Mouse (Mus musculus) embryonic facial prominence, embryonic 12.5 days (tissue): Measurements from ENCODE around the gene Eea1. TPM values are rescaled to one million over a fixed set of nuclear protein-coding genes. Genes with fewer than 3 reads are reported as not detected.
A peak's percentile ranks its signal among the peaks of the same experiment; 100 is the strongest.

Experiments
- ATAC-seq: fragments of 200-750 bp; cut with Nextera tagmentation; 2 replicates; pipeline ENCODE4 v1.8.0; 2017; ENCODE audit not compliant: insufficient number of reproducible peaks, insufficient read depth, low FRiP score, low TSS enrichment
- H3K27ac ChIP-seq: fragments of 300-500 bp; sonication (generic); 2 replicates; pipeline ENCODE4 v1.5.1; 2016; ENCODE audit warnings: mild to moderate bottlenecking
- H3K27me3 ChIP-seq: fragments of 300-500 bp; sonication (generic); 2 replicates; pipeline ENCODE4 v1.6.1; 2016; ENCODE audit warnings: mild to moderate bottlenecking, moderate library complexity
- H3K36me3 ChIP-seq: fragments of 300-500 bp; sonication (generic); 2 replicates; pipeline ENCODE4 v1.6.1; 2016; ENCODE audit warnings: mild to moderate bottlenecking
- H3K4me1 ChIP-seq: fragments of 300-500 bp; sonication (generic); 2 replicates; pipeline ENCODE4 v1.6.1; 2016
- H3K4me2 ChIP-seq: fragments of 300-500 bp; sonication (generic); replicated peaks from 2 replicates; pipeline ENCODE4 v1.6.1; 2016; ENCODE audit warnings: mild to moderate bottlenecking, moderate library complexity
- H3K4me3 ChIP-seq: fragments of 300-500 bp; sonication (generic); 2 replicates; pipeline ENCODE4 v1.5.1; 2016; ENCODE audit warnings: mild to moderate bottlenecking
- H3K9ac ChIP-seq: fragments of 300-500 bp; sonication (generic); 2 replicates; pipeline ENCODE4 v1.6.1; 2016; ENCODE audit warnings: mild to moderate bottlenecking, moderate library complexity
- H3K9me3 ChIP-seq: fragments of 300-500 bp; sonication (generic); 2 replicates; pipeline ENCODE4 v1.6.1; 2016; ENCODE audit warnings: mild to moderate bottlenecking, moderate library complexity
- WGBS: fragments of 180-500 bp; shearing (Covaris S2); methylation state at CpG from one replicate; pipeline ENCODE4 v1.1.7; 2016; 5-methylcytosine and 5-hydroxymethylcytosine counted together
- polyA plus RNA-seq: library from polyadenylated mRNA; unstranded; fragments of >200 nt; fragmentation: Nextera tagmentation; extraction: Ambion mirVana; gene quantifications from 2 replicates; pipeline ENCODE4 v1.2.1, GENCODE M21; 2016

Eea1 gene
- 15.7 and 16.6 TPM in 2 replicates for polyA plus RNA-seq

DNA sequence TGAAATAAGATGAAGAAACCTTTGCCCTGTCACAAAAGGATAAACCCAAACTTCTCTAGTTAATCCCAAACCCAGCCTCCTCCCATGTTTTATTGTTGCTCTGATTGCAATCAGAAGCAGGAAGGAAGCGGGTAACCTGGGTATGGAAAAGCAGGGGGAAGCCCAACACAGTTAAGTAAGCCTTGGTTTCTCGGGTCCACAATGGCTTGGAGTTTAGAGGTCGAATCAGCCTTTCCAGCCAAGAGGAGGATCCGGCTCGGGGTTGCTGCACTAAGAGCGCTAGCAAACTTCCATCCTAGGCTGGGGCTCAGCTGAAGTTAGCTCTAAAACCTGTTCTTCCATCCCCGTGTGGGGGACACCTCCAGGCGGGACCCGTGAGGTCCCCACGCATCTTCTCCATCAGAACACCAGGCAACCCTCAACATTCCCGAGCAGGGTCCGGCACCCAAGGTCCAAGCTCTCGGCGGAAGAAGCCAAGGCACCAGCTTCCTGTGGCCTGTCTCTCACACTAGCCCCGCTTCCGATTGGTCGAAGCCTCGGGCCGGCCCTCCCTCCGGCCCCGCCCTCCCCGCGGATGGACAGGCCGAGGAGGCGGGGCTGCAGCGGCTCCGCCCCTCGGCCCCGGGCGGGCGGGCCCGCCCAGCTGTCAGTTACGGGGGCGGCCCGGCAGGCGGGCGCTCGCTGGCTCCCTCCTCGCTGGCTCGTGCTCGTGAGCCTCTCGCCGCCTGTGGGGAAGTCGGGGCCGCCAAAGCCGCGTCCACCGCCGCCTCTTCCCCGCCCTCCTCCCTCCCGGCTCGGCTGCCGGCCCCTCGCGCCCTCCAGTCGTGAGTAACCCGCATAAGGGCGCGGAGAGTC is at the start of gene Eea1:
TSS of gene Eea1 (plus strand) at position 605 of the 855 bp plus-strand sequence.
- peak within 1 kb of the TSS; percentile 84 for H3K4me2 ChIP-seq
- H3K9me3 ChIP-seq = no peaks in the 10 kb centered on the region
- no peaks in the 10 kb centered on the region for H3K27me3 ChIP-seq
- H3K4me1 ChIP-seq = peaks cover 15% of the 10 kb centered on the region
- WGBS = under 1% methylated on average over 43 of the region's 59 CpGs
- peak within 1 kb of the TSS; percentile 83 for H3K27ac ChIP-seq
- ATAC-seq = peak; percentile 97
- peak within 1 kb of the TSS; percentile 83 for H3K4me3 ChIP-seq
- H3K36me3 ChIP-seq = no peaks in the 10 kb centered on the region
- H3K9ac ChIP-seq = peak within 1 kb of the TSS; percentile 80

DNA sequence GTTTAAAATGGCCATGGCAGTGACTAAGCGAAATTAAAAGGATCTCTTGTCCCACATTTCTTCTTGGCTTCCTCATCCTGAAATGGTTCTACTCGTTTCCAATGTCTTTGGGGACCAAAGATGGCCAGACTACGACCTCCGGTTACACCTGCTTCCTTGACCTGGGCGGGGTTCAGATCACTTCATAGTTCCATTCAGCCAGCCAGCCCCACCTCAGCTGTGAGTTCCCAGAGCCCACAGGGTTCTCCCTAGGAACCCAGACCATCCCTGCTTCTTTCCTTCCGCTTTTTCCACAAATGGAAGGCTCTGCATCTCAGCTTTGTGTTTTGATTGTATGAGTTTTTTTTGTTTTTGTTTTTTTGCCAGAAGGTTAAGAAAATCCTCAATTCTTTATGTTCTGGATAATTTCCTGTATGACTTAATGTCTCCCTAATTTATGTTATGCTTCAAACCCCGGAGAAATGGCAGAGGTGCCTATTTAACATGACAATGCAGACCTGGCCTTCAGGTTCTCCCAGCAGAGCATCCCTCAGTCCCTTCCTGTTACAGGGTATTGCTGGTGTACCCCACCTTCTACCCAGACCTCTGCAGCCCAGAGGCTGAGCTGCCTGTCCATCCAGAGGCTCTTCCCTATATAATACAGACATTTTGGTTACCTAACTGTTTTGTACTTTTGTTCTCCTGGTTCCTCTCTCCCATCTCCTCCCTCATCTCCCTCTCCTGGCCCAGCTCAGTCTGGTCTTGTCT is 49.1 kb upstream of the Eea1 start:
- no peak overlapping the region for H3K27ac ChIP-seq
- no peaks in the 10 kb centered on the region for H3K27me3 ChIP-seq
- no peak overlapping the region for H3K9ac ChIP-seq
- H3K9me3 ChIP-seq = no peaks in the 10 kb centered on the region
- H3K4me3 ChIP-seq = no peak overlapping the region
- no peaks in the 10 kb centered on the region for H3K36me3 ChIP-seq
- H3K4me1 ChIP-seq = no peaks in the 10 kb centered on the region
- WGBS = 61% methylated on average over 7 of the region's 7 CpGs
- H3K4me2 ChIP-seq = no peak overlapping the region
- ATAC-seq = no peak

DNA sequence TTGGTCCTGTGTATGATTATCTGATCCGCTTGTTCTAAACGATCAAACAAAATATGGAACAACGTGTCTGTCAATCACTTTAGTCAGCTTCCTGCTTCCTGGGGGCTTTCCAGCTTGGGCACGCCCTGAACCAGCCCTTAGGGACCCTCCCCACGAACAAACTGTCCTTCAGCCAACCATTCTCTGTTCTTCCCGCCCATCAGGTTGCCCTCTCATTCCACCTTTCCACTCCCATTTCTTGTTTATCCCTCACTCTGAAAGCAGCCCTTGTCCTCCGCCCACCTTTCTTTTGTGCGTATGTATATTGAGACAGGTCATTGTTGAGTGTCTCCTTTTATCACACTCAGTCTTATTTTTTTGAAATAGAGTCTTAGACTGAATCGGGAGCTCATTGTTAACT is 48.3 kb upstream of the Eea1 start:
- H3K4me1 ChIP-seq = no peaks in the 10 kb centered on the region
- H3K4me3 ChIP-seq = no peak overlapping the region
- no peak overlapping the region for H3K9ac ChIP-seq
- no peak overlapping the region for H3K4me2 ChIP-seq
- no peaks in the 10 kb centered on the region for H3K9me3 ChIP-seq
- H3K36me3 ChIP-seq = no peaks in the 10 kb centered on the region
- H3K27ac ChIP-seq = no peak overlapping the region
- 74% methylated on average over 9 of the region's 9 CpGs for WGBS
- H3K27me3 ChIP-seq = no peaks in the 10 kb centered on the region
- ATAC-seq = no peak

DNA sequence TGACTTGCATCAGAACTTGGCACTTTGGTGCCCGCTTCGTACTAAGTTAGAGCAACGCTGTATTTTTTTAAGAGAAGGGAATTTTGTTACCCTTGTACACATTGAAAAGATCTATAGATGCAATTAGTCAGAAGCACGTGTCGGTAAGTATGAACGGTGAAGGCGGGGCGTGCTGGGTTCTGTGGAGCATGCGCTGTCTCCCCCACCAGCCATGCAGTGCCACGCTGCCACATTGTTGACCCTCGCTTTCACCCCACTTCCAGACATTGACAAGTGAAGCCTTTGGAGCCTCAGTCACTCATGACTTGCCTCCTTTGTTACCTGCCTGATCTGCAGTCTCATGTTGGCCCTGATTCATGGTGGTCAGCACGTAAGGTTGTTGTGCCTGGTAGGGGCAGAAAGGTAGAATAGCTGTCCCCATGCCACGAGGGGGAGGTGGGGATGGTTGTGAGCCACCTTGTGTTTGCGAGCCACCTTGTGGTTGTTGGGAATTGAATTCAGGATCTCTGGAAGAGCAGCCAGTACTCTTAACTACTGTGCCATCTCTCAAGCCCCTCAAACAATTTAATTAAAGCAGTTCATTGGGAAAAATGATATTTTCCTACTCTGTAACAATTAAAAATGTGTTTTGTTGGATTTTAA is 47.0 kb upstream of the Eea1 start:
- no peak overlapping the region for H3K27ac ChIP-seq
- H3K9ac ChIP-seq = no peak overlapping the region
- WGBS = 87% methylated on average over 14 of the region's 14 CpGs
- H3K36me3 ChIP-seq = no peaks in the 10 kb centered on the region
- no peak for ATAC-seq
- H3K4me3 ChIP-seq = no peak overlapping the region
- H3K4me1 ChIP-seq = no peaks in the 10 kb centered on the region
- no peaks in the 10 kb centered on the region for H3K9me3 ChIP-seq
- H3K4me2 ChIP-seq = no peak overlapping the region
- H3K27me3 ChIP-seq = no peaks in the 10 kb centered on the region

DNA sequence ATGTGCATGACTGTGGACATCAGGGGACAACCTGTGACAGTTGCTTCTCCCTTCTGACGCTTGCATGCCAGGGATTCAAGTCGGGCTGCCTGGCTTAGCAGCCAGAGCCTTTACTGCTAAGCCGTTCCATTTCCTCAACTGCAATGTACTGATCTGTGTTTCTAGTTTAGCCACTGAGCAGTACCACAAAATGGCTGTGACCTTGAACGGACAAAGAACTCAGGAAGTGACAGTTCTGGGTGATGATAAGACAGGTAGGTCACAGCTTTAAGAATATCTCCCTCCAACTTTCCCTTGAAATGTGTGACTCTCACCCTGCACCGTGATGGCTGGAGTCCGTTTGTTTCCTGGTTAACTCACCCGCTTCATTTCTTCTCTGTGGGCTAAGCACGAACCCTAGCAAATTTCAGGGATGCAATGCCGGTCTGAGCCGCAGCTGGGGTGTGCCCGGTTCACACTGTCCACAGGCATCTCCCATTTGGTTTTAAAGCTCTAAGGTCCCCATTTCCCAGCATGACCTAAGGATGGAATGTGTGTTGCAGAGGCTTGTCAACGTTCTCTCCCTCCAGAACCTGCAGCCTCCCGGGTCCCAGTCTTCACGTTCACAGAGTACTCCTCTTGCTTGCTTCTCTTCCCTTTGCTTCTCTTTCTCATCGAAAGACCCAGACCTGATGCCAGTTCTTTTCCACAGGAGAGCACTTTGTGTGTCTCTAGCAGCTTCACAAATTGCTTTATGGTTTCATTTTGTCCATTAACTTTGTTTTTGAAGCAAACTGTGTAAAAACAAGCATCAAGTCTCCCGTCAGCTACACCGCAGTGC is 46.2 kb upstream of the Eea1 start:
- no peak overlapping the region for H3K27ac ChIP-seq
- H3K9ac ChIP-seq = no peak overlapping the region
- H3K27me3 ChIP-seq = no peaks in the 10 kb centered on the region
- no peaks in the 10 kb centered on the region for H3K9me3 ChIP-seq
- H3K36me3 ChIP-seq = no peaks in the 10 kb centered on the region
- ATAC-seq = no peak
- peak overlapping the region; percentile 46 for H3K4me2 ChIP-seq
- peak overlapping the region; percentile 18; the same call in 1 of the 2 replicates for H3K4me3 ChIP-seq
- H3K4me1 ChIP-seq = no peaks in the 10 kb centered on the region
- 38% methylated on average over 17 of the region's 17 CpGs for WGBS

DNA sequence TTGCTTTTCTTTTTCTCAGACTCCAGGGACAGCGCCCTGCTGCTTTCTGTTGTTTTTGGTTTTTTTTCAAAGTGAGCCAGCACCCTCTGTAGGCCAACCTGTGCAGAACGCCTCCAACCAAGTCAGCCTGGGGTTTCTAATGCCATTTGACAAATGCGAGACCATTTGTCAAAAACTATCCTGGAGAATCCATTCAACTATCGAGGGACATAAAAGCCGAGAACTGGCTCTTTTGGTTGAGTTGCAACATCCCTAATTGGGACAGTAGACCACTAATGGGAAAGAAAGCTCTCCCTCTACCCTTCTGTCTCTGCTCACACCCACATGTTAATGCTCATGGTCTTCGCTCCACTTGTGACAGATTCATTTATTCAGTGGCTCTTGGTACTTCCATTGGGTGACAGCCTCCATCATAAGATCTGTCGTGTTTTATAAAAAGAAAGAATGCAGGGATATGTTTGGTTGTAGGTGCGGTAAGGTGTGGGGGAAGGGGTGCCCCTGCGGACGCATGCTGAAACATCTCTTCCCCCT is 45.5 kb upstream of the Eea1 start:
- Histone ChIP-seq H3K27ac (no peak overlapping the region), H3K4me2 (peak overlapping the region; percentile 46), H3K27me3 (no peaks in the 10 kb centered on the region), H3K36me3 (no peaks in the 10 kb centered on the region), H3K4me1 (no peaks in the 10 kb centered on the region), H3K9me3 (no peaks in the 10 kb centered on the region), H3K9ac (no peak overlapping the region), H3K4me3 (peak overlapping the region; percentile 18; the same call in 1 of the 2 replicates)
- ATAC-seq = no peak
- 44% methylated on average over 10 of the region's 10 CpGs for WGBS

DNA sequence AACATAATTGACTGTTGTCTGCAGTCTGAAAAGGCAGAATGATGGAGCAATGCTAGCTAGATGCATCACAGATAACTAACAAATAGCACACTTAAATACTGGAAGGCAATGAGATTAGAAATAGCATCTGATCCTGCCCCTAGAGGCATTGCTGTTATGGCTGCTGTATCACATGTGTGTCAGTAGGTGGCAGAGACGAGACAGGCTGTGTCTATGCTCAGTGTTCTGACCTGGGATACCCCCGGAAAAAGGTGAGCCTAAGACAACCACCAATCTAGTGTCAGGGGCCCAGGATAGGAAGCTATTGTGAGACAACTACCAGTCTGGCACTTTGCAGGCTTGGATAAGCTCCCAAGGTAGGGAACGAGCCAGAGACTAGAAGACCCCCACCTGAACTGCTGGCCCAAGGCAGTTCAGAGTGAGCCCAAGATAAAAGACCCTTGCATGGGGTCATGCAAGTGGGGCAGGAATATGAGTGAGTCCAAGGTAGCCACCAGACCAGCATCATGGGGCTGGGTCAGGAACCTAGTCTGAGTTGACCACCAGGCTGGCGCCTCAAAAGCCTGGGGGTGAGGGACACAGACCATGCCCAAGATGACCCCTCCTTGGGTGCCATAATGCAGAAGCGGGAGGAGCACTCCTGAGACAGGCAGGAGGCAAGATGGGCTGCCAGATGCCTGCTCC is 41.8 kb upstream of the Eea1 start:
- no peak for ATAC-seq
- H3K4me3 ChIP-seq = no peak overlapping the region
- H3K4me2 ChIP-seq = no peak overlapping the region
- H3K4me1 ChIP-seq = no peaks in the 10 kb centered on the region
- no peaks in the 10 kb centered on the region for H3K27me3 ChIP-seq
- 65% methylated on average over 5 of the region's 5 CpGs for WGBS
- no peak overlapping the region for H3K9ac ChIP-seq
- H3K27ac ChIP-seq = no peak overlapping the region
- H3K9me3 ChIP-seq = no peaks in the 10 kb centered on the region
- H3K36me3 ChIP-seq = no peaks in the 10 kb centered on the region

DNA sequence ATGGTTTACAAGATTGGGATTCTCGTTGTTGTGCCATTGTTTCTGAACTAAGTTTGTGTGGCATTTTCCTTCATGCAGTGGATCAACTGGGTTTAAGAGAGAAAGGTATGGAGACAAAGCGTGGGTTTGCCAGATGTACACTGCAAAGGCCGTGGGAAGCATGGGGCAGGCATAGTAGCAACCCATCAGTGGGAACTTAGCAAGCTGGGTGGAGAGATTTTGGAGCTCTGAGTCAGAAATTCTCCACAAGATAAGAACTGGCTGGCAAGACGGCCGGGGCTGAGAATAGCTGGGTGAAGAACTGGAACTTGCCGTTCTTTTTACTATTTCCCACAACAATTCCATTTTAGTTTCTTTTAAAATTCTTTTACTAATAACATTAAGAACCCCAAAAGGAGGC is 35.8 kb upstream of the Eea1 start:
- Histone ChIP-seq H3K27ac (no peak overlapping the region), H3K4me3 (no peak overlapping the region), H3K27me3 (no peaks in the 10 kb centered on the region), H3K4me2 (no peak overlapping the region), H3K9me3 (no peaks in the 10 kb centered on the region), H3K4me1 (no peaks in the 10 kb centered on the region), H3K9ac (no peak overlapping the region), H3K36me3 (no peaks in the 10 kb centered on the region)
- no peak for ATAC-seq
- 84% methylated on average over 6 of the region's 6 CpGs for WGBS

DNA sequence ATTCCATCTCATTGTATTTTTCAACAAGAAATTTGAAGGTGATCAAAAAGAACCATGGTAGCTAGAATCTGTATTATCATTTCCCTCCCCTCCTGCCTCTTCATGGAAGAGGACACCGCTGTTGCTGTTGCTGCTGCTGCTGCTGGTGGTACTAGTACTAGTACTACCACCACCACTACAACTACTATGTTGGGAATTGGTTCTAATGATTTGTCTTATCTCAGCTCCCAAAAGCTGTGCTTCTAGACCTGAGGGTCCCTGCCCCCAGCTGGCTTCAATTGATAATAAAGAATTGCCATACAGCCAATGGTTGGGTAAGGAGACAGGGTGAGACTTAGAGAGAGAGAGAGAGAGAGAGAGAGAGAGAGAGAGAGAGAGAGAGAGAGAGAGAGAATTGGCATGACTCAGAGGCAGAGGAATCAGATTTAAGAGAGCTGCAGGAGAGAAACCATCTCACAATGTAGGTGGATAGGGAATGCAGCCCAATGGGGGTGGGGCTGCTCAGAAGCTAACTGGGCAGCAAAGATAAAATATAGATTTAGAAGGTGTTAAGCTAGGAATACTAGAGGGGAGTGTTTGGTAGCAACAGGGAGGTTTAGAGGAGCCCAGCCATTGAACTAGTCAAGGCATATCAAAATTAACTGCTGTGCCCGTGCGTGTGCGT is 31.1 kb upstream of the Eea1 start:
- no peaks in the 10 kb centered on the region for H3K36me3 ChIP-seq
- no peaks in the 10 kb centered on the region for H3K4me1 ChIP-seq
- ATAC-seq = no peak
- no peak overlapping the region for H3K27ac ChIP-seq
- H3K4me3 ChIP-seq = no peak overlapping the region
- no peaks in the 10 kb centered on the region for H3K9me3 ChIP-seq
- no peak overlapping the region for H3K4me2 ChIP-seq
- no peak overlapping the region for H3K9ac ChIP-seq
- no peaks in the 10 kb centered on the region for H3K27me3 ChIP-seq
- 93% methylated on average over 4 of the region's 4 CpGs for WGBS

DNA sequence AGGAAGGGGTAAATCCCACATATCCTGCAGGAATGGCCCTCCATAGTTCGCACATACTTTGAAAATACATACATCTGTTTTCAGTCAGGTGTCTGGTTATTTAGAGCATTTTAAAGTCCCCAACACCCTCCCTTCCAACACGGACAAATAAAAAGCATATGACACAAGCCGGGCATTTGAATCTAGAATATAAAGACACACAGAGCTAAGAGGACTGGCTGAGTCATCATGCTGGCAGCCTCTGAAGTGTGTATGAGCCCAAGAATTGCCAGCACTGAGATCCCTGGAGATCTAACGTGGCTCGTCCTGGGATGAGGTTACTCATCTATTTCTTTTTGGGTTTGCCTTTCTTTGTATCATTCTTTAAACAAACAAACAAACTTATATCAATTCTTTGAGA is 29.4 kb upstream of the Eea1 start:
- H3K4me2 ChIP-seq = no peak overlapping the region
- 46% methylated on average over 5 of the region's 5 CpGs for WGBS
- no peaks in the 10 kb centered on the region for H3K27me3 ChIP-seq
- H3K4me3 ChIP-seq = no peak overlapping the region
- no peaks in the 10 kb centered on the region for H3K4me1 ChIP-seq
- no peaks in the 10 kb centered on the region for H3K36me3 ChIP-seq
- no peak overlapping the region for H3K9ac ChIP-seq
- ATAC-seq = no peak
- H3K27ac ChIP-seq = no peak overlapping the region
- no peaks in the 10 kb centered on the region for H3K9me3 ChIP-seq
